Mouse (Mus musculus): Measurements from ENCODE around the gene Fancg.

The Fancg gene

GRCm38 (mm10) chr4:43010161-43011038 is at the start of gene Fancg:
Fancg (minus strand) TSS chr4:43010506.
- DNase-seq (ENCODE audit: low spot score in 2 of 2) = peak; percentile 81 to 85

DNA sequence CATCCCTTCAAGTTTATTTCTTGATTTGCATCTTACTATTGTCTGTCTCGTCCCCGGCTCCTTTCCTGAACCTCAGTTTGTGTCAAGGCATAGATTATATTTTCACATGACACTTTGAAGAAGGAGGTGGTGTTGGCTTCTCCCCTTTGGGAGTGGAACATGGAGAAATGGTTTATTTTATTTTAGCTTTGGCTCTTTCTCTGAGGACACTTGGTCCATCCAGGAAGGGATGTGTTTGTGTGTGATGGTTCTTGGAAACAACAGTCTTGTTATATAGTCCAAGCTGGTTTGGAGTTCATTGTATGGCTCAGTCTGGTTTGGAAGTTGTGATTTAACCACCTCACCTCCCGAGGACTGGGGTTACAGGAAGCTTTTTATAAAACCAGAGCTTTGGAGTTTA is 49.4 kb upstream of the Fancg start:
- DNase-seq (ENCODE audit: low spot score in 2 of 2) = no peak

- peak; percentile 83 to 84 for DNase-seq (ENCODE audit: low spot score in 2 of 2)
Measured at GRCm38 (mm10) chr4:43058753-43059654, 48.7 kb upstream of the Fancg start, which contains the start of gene Unc13b. Unc13b (plus strand) TSS chr4:43058953.

GRCm38 (mm10) chr4:43058392-43058752 is 48.1 kb upstream of the Fancg start:
- DNase-seq (ENCODE audit: low spot score in 2 of 2) = no peak

DNA sequence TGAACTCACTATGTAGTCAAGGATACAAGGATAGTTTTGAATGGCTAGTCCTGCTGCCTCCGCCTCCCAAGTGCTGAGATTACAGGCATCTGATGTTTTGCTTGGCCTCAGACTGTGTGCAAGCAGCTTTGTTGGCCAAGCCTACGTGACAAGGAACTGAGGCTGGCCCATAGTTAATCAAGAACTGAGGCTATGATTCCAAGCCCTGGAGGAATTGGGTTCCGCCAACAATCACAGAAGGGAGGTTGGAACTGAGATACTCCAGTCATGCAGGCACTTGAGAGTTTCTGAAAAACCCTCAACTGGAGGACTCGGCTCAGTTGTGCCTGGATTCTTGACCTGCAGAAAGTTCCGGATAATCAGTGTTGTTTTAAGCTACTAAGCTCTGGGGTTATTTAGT is 47.3 kb upstream of the Fancg start:
- no peak for DNase-seq (ENCODE audit: low spot score in 2 of 2)

GRCm38 (mm10) chr4:43052627-43053026 is 42.3 kb upstream of the Fancg start:
- DNase-seq (ENCODE audit: low spot score in 2 of 2) = peak; percentile 29 to 46

- peak; percentile 74 to 85 for DNase-seq (ENCODE audit: low spot score in 2 of 2)
Measured at GRCm38 (mm10) chr4:43047231-43047630, 36.9 kb upstream of the Fancg start.

DNA sequence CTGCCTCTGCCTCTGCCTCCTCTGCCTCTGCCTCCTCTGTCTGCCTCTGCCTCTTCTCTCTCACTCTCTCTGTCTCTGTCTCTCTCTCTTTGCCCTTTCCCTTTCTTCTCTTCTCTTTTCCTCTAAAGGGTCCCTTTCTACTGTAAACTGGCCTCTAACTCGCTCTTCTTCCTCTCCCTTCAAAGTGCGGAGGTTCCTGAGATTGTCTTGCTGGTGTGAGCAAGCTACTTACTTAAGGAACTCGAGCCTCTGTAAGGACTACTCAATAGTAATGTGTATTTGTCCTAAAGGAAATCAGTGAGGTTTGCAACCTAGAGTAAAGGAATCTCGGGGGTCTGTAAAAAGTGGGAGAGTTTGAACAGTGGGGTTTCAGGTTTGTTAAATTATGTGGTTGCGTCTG is 36.3 kb upstream of the Fancg start:
- no peak for DNase-seq (ENCODE audit: low spot score in 2 of 2)

DNA sequence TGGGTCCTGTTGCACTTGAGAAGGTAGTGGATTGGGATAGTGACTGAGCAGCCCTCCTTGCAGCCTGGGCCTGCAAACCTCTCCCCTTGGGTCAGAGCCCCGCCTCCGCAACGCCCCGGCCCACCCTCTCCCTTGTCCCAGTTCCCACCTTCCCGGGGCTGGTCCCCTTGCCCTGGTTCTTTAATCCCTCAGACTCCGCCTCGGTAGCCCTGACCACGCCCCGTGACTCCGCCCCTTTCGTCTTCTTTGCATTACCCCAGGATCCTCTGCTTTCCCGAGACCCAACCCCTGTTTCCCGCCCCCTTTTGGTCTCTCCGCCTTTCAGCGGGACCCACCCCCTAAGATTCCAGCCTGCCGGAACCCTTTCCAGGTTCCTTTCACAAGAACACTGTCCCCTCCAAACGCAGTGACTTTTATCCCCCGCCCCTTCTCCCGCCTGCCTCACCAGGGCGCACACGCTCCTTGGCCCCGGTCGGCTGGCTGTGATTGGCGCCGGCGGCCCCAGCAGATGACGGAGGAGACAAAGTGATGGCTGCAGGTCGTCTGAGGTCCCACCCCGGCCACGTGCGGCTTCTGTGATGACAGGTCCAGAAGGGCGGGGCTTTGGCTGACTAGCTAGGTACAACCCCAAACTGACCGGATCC is 35.5 kb upstream of the Fancg start, which contains the start of gene Fam214b:
Gene Fam214b, minus strand, starts transcription at position 562 of the 644 bp plus-strand sequence.
- peak; percentile 89 to 95 for DNase-seq (ENCODE audit: low spot score in 2 of 2)

- no peak for DNase-seq (ENCODE audit: low spot score in 2 of 2)
Measured at GRCm38 (mm10) chr4:43045285-43045658, 35.0 kb upstream of the Fancg start.

DNA sequence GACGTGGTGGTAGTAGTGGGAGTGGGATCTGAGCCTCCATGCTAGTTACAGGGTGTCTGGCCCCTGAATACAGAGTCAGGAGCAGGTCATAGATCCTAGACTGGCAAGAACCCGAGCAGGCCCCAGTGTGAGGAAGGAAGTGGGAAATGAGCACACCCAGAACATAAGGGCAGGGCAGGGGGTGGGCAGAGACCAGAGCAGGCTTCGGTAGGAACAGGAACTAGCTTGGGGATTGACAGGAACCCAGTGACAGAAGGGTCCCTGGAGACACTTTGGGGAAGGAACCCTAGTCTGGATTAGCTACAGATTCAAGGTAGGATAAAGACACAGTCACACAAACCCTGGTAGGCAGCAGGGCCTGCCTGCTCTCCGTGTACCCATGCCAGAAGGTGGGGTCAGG is 34.4 kb upstream of the Fancg start:
- DNase-seq (ENCODE audit: low spot score in 2 of 2) = peak; percentile 59 to 64

DNA sequence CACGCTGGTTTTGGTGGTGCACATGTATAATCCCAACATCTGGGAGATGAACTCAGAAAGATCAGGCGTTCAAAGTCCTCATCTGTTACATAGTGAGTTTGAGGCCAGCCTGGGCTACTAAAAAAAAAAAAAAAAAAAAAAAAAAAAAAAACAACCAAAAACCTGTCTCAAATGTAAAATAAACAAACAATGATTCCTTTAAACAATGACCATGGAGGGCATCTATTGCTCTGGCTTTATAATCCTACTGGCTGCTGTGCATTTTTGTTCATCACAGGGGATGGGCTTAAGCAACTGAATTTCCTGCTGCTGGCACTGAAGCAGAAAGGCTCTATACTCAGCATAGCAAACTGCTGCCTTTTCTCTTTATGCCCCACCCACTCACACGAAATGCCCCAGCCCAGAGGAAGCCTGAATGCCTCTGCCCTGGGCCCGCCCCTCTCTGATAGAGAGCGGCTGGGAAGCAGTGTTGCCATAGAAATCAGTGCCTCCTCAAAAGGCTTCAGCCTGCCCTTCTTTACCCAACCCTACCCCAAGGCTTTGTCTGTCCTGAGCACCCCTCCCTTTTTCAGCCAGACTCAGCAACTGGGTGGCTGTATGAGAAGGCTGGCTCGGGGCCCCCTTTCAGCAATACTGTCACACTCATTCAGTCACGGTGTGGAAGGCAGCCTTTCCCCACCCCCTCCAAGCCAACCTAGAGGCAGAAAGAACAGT is 33.5 kb upstream of the Fancg start:
- peak; percentile 90 to 91 for DNase-seq (ENCODE audit: low spot score in 2 of 2)

DNA sequence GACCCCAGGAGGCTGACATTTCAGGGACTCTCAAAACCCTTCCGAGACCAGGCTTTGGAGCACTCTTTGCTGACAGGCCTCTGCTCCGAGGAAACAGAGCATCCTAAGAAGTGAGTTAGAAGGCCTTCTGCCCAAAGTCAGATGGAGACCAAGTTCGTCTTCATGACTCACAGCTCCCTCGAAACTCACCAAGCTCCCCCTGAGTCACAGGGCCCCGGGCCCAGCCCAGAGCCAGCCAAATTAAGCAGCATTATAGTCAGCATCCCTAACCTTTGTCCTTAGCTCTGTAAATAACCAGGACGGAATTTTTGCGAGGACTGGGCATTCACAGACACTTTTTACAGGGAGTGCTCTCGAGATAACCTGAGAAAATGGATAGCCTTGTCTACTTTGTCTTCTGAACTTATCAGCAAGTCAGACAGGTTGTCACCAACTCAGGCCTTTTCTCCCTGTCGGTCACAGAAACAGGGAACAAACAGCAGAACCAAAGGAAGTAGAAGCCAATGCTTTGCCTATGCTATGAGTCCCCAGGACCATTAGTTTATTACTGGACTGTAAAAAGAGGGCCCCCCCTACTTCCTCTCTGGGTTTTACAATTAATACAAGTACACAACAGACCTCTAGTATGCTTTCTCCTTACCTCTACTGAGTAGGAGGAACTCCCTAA is 30.7 kb upstream of the Fancg start:
- no peak for DNase-seq (ENCODE audit: low spot score in 2 of 2)

- DNase-seq (ENCODE audit: low spot score in 2 of 2) = peak; percentile 97 to 98
Measured at GRCm38 (mm10) chr4:43040114-43040572, 29.8 kb upstream of the Fancg start.

DNA sequence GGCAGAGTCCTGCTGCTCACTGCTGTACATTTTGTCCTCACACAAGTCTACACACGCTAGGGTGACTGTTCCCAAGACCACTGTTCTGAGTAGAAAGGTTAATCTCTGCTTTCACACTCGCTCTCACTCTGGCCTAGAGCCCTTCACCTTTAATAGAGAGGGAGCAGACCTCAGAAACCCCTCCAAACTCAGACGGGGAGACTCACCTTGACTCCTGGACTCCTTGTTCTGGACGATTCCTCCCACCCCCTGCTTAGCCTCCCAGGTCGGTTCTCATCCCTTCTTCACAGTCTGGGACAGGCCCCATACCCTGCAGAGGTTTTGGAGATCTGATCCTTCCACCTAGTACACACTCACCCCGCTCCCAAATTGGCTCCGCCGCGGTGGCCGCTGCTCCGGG is 29.3 kb upstream of the Fancg start:
- no peak for DNase-seq (ENCODE audit: low spot score in 2 of 2)

GRCm38 (mm10) chr4:43038567-43039495 is 28.5 kb upstream of the Fancg start:
- DNase-seq (ENCODE audit: low spot score in 2 of 2) = peak in 1 of 2 experiments; percentile 56

- DNase-seq (ENCODE audit: low spot score in 2 of 2) = peak; percentile 61 to 81
Measured at GRCm38 (mm10) chr4:43037860-43038566, 27.7 kb upstream of the Fancg start.

GRCm38 (mm10) chr4:43036356-43036755 is 26.1 kb upstream of the Fancg start:
- no peak for DNase-seq (ENCODE audit: low spot score in 2 of 2)

- DNase-seq (ENCODE audit: low spot score in 2 of 2) = no peak
Measured at GRCm38 (mm10) chr4:43035851-43036250, 25.5 kb upstream of the Fancg start.

Measured in spleen, postnatal 36 days (tissue).